Mouse (Mus musculus): ENCODE data around the gene Ccdc155. TPM values are rescaled to one million over a fixed set of nuclear protein-coding genes. Genes with fewer than 3 reads are reported as not detected.

Ccdc155 gene
- polyA plus RNA-seq, 1 experiment from 2014 or later, result 0.62 TPM

GRCm38 (mm10) chr7:45216442-45217183, 11.9 kb upstream of the Ccdc155 start:
- under 1% methylated on average over 13 of the region's 13 CpGs for whole genome bisulfite sequencing
- Histone ChIP-seq H3K4me3 (peak overlapping the region; percentile 84), H3K27ac (replicated peaks) (peak overlapping the region; percentile 99), H3K27me3 (replicated peaks; ENCODE audit: low read depth, poor library complexity, severe bottlenecking) (peaks cover 24% of the 10 kb centered on the region), H3K9me3 (no peaks in the 10 kb centered on the region), H3K36me3 (replicated peaks) (peaks cover 49% of the 10 kb centered on the region), H3K4me1 (peaks cover 59% of the 10 kb centered on the region)
- DNase-seq (ENCODE audit: low spot score), result peak; percentile 96

- H3K4me1 ChIP-seq, result peaks cover 63% of the 10 kb centered on the region
- H3K9me3 ChIP-seq, result no peaks in the 10 kb centered on the region
- peaks cover 32% of the 10 kb centered on the region for H3K27me3 ChIP-seq (replicated peaks; ENCODE audit: low read depth, poor library complexity, severe bottlenecking)
- peak within 1 kb of the TSS; percentile 99 for H3K27ac ChIP-seq (replicated peaks)
- under 1% methylated on average over 55 of the region's 55 CpGs for WGBS
- peaks cover 41% of the 10 kb centered on the region for H3K36me3 ChIP-seq (replicated peaks)
- peak; percentile 90 for DNase-seq (ENCODE audit: low spot score)
- H3K4me3 ChIP-seq, result peak within 1 kb of the TSS; percentile 84
Observed at GRCm38 (mm10) chr7:45215673-45216441, 11.2 kb upstream of the Ccdc155 start, which contains the start of gene Tead2. Gene Tead2, plus strand, starts transcription at chr7:45215753.

- H3K27ac ChIP-seq (replicated peaks), result no peak overlapping the region
- peak overlapping the region; percentile 5; the same call in 1 of the 2 replicates for H3K4me3 ChIP-seq
- peaks cover 53% of the 10 kb centered on the region for H3K27me3 ChIP-seq (replicated peaks; ENCODE audit: low read depth, poor library complexity, severe bottlenecking)
- DNase-seq (ENCODE audit: low spot score), result no peak
- H3K9me3 ChIP-seq, result no peaks in the 10 kb centered on the region
- peaks cover 20% of the 10 kb centered on the region for H3K36me3 ChIP-seq (replicated peaks)
- peaks cover 48% of the 10 kb centered on the region for H3K4me1 ChIP-seq
- 43% methylated on average over 5 of the region's 5 CpGs for whole genome bisulfite sequencing
Observed at GRCm38 (mm10) chr7:45213708-45214107, 9.0 kb upstream of the Ccdc155 start.

DNA sequence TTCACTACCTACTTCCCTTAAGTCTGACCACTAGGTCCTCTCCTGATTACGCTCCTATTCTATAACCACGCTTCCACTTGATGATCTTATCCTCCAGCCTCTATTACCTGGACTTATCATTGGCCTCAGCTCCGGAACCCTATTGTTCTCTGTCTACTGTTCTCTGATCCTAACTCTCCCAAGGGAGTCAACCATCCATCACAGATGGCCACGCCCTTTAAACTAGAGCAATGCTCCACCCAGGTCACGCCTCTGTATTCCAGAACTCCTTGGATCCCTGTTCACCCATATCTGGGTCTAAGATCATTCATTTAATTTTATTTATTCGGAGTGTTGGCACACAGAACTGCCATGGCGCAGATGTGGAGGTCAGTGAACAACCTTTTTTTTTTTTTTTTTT, 7.7 kb upstream of the Ccdc155 start:
- 70% methylated on average over 7 of the region's 7 CpGs for WGBS
- peaks cover 6% of the 10 kb centered on the region for H3K36me3 ChIP-seq (replicated peaks)
- H3K27me3 ChIP-seq (replicated peaks; ENCODE audit: low read depth, poor library complexity, severe bottlenecking), result peaks cover 54% of the 10 kb centered on the region
- no peaks in the 10 kb centered on the region for H3K9me3 ChIP-seq
- DNase-seq (ENCODE audit: low spot score), result no peak
- H3K4me1 ChIP-seq, result peaks cover 34% of the 10 kb centered on the region
- H3K4me3 ChIP-seq, result no peak overlapping the region
- H3K27ac ChIP-seq (replicated peaks), result no peak overlapping the region

- H3K27me3 ChIP-seq (replicated peaks; ENCODE audit: low read depth, poor library complexity, severe bottlenecking), result peaks cover 54% of the 10 kb centered on the region
- H3K36me3 ChIP-seq (replicated peaks), result peaks cover 1% of the 10 kb centered on the region; the same call in 1 of the 2 replicates
- H3K4me1 ChIP-seq, result peaks cover 29% of the 10 kb centered on the region
- no peaks in the 10 kb centered on the region for H3K9me3 ChIP-seq
- H3K27ac ChIP-seq (replicated peaks), result no peak within 1 kb of the TSS
- DNase-seq (ENCODE audit: low spot score), result no peak
- H3K4me3 ChIP-seq, result peak within 1 kb of the TSS; percentile 41
- 6% methylated on average over 17 of the region's 17 CpGs for WGBS
Observed at GRCm38 (mm10) chr7:45211851-45212251, 7.2 kb upstream of the Ccdc155 start, which contains the start of gene Dkkl1. Gene Dkkl1, minus strand, starts transcription at chr7:45212147.

- WGBS, result 74% methylated on average over 10 of the region's 10 CpGs
- H3K4me1 ChIP-seq, result peaks cover 24% of the 10 kb centered on the region
- no peak overlapping the region for H3K27ac ChIP-seq (replicated peaks)
- DNase-seq (ENCODE audit: low spot score), result no peak
- H3K36me3 ChIP-seq (replicated peaks), result no peaks in the 10 kb centered on the region
- no peaks in the 10 kb centered on the region for H3K9me3 ChIP-seq
- no peak overlapping the region for H3K4me3 ChIP-seq
- H3K27me3 ChIP-seq (replicated peaks; ENCODE audit: low read depth, poor library complexity, severe bottlenecking), result peaks cover 54% of the 10 kb centered on the region
Observed at GRCm38 (mm10) chr7:45211070-45211469, 6.4 kb upstream of the Ccdc155 start.

- 80% methylated on average over 6 of the region's 6 CpGs for WGBS
- H3K27me3 ChIP-seq (replicated peaks; ENCODE audit: low read depth, poor library complexity, severe bottlenecking), result peaks cover 52% of the 10 kb centered on the region
- no peaks in the 10 kb centered on the region for H3K36me3 ChIP-seq (replicated peaks)
- no peak overlapping the region for H3K27ac ChIP-seq (replicated peaks)
- peaks cover 16% of the 10 kb centered on the region for H3K4me1 ChIP-seq
- DNase-seq (ENCODE audit: low spot score), result no peak
- no peaks in the 10 kb centered on the region for H3K9me3 ChIP-seq
- H3K4me3 ChIP-seq, result no peak overlapping the region
Observed at GRCm38 (mm10) chr7:45208260-45208659, 3.6 kb upstream of the Ccdc155 start.

GRCm38 (mm10) chr7:45202654-45203053, 2.0 kb downstream of the Ccdc155 start:
- H3K27ac ChIP-seq (replicated peaks), result no peak overlapping the region
- H3K36me3 ChIP-seq (replicated peaks), result no peaks in the 10 kb centered on the region
- WGBS, result 59% methylated on average over 10 of the region's 10 CpGs
- no peak for DNase-seq (ENCODE audit: low spot score)
- H3K4me1 ChIP-seq, result peaks cover 15% of the 10 kb centered on the region
- H3K27me3 ChIP-seq (replicated peaks; ENCODE audit: low read depth, poor library complexity, severe bottlenecking), result peaks cover 36% of the 10 kb centered on the region
- no peaks in the 10 kb centered on the region for H3K9me3 ChIP-seq
- H3K4me3 ChIP-seq, result no peak overlapping the region

GRCm38 (mm10) chr7:45198961-45199360, 5.7 kb downstream of the Ccdc155 start:
- DNase-seq (ENCODE audit: low spot score), result no peak
- no peaks in the 10 kb centered on the region for H3K9me3 ChIP-seq
- H3K27me3 ChIP-seq (replicated peaks; ENCODE audit: low read depth, poor library complexity, severe bottlenecking), result peaks cover 57% of the 10 kb centered on the region
- WGBS, result 81% methylated on average over 11 of the region's 11 CpGs
- H3K36me3 ChIP-seq (replicated peaks), result no peaks in the 10 kb centered on the region
- H3K4me1 ChIP-seq, result peaks cover 27% of the 10 kb centered on the region
- H3K27ac ChIP-seq (replicated peaks), result no peak overlapping the region
- no peak overlapping the region for H3K4me3 ChIP-seq

DNA sequence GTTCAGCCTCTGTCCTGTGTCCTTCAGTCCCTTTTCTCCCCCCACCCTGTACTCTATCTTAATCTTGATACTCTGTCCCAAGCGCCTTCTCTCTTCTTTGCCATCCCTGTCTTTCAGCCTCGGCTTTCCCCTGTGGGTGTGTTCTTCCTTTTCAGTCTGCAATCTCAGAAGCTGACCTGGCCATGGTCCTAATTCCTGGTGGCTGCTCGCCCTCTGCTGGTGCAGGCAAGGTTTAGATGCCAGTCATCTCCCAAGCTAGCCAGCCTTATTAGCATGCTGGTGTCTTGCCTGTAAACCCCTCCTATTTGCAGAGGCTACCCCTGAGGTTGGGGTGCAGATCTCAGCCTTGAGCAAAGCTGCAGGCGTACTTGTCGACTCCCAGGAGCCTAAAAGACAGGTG, 6.3 kb downstream of the Ccdc155 start:
- H3K27me3 ChIP-seq (replicated peaks; ENCODE audit: low read depth, poor library complexity, severe bottlenecking), result peaks cover 59% of the 10 kb centered on the region
- H3K36me3 ChIP-seq (replicated peaks), result no peaks in the 10 kb centered on the region
- no peak overlapping the region for H3K4me3 ChIP-seq
- H3K4me1 ChIP-seq, result peaks cover 27% of the 10 kb centered on the region
- DNase-seq (ENCODE audit: low spot score), result peak; percentile 79
- peak overlapping the region; percentile 7; the same call in 1 of the 2 replicates for H3K27ac ChIP-seq (replicated peaks)
- no peaks in the 10 kb centered on the region for H3K9me3 ChIP-seq
- WGBS, result 12% methylated on average over 5 of the region's 5 CpGs

- Histone ChIP-seq H3K4me1 (peaks cover 38% of the 10 kb centered on the region), H3K27ac (replicated peaks) (no peak overlapping the region), H3K4me3 (no peak overlapping the region), H3K36me3 (replicated peaks) (no peaks in the 10 kb centered on the region), H3K9me3 (no peaks in the 10 kb centered on the region), H3K27me3 (replicated peaks; ENCODE audit: low read depth, poor library complexity, severe bottlenecking) (peaks cover 51% of the 10 kb centered on the region)
- WGBS, result 70% methylated on average over 5 of the region's 5 CpGs
- DNase-seq (ENCODE audit: low spot score), result no peak
Observed at GRCm38 (mm10) chr7:45196994-45197393, 7.7 kb downstream of the Ccdc155 start.

- Histone ChIP-seq H3K36me3 (replicated peaks) (no peaks in the 10 kb centered on the region), H3K4me3 (no peak overlapping the region), H3K27me3 (replicated peaks; ENCODE audit: low read depth, poor library complexity, severe bottlenecking) (peaks cover 51% of the 10 kb centered on the region), H3K9me3 (no peaks in the 10 kb centered on the region), H3K4me1 (peaks cover 46% of the 10 kb centered on the region), H3K27ac (replicated peaks) (0 out of 2 replicates have a peak overlapping the region, but pooled peaks have one; percentile 20)
- WGBS, result 83% methylated on average over 4 of the region's 4 CpGs
- DNase-seq (ENCODE audit: low spot score), result no peak
Observed at GRCm38 (mm10) chr7:45196176-45196535, 8.5 kb downstream of the Ccdc155 start.

Measured in embryonic facial prominence, embryonic 10.5 days (tissue).